Mouse (Mus musculus): ENCODE measurements around the gene Ercc8. TPM values are rescaled to one million over a fixed set of nuclear protein-coding genes. Genes with fewer than 3 reads are reported as not detected.

Ercc8 gene
- polyA plus RNA-seq, 1 experiment from 2014 or later = 31.8 TPM

Other genes with a start within 250 kb of the Ercc8 start
- 36.7 and 37.2 TPM in 2 replicates for gene Smim15, start 114.3 kb upstream of the Ercc8 start, polyA plus RNA-seq (2015; fragmentation: Nextera tagmentation; extraction: Ambion mirVana)
- gene Ndufaf2, start 108 bp upstream of the Ercc8 start, polyA plus RNA-seq (2015; fragmentation: Nextera tagmentation; extraction: Ambion mirVana) = 78.5 and 79.3 TPM in 2 replicates
- gene Elovl7, start 55.7 kb downstream of the Ercc8 start, polyA plus RNA-seq (2015; fragmentation: Nextera tagmentation; extraction: Ambion mirVana) = 2.7 and 3.0 TPM in 2 replicates
- 2.5 and 2.8 TPM in 2 replicates for gene Depdc1b, start 157.6 kb downstream of the Ercc8 start, polyA plus RNA-seq (2015; fragmentation: Nextera tagmentation; extraction: Ambion mirVana)